Mouse (Mus musculus) stomach, embryonic 16.5 days (tissue): ENCODE data around the gene Apba2. TPM values are rescaled to one million over a fixed set of nuclear protein-coding genes. Genes with fewer than 3 reads are reported as not detected.

Experiments used
- ATAC-seq: fragments of 200-750 bp; cut with Nextera tagmentation; 2 replicates; pipeline ENCODE4 v1.8.0; 2017; ENCODE audit warnings: moderate number of reproducible peaks, moderate TSS enrichment; ENCODE audit not compliant: insufficient read depth, low FRiP score
- H3K27ac ChIP-seq: fragments of 300-500 bp; sonication (generic); 2 replicates; pipeline ENCODE4 v1.5.1; 2014; ENCODE audit warnings: low read length
- H3K27me3 ChIP-seq: fragments of 300-500 bp; sonication (generic); 2 replicates; pipeline ENCODE4 v1.6.1; 2014; ENCODE audit warnings: low read length, control low read depth, mixed read lengths; ENCODE audit not compliant: control insufficient read depth, insufficient read depth
- H3K36me3 ChIP-seq: fragments of 300-500 bp; sonication (generic); 2 replicates; pipeline ENCODE4 v1.6.1; 2014; ENCODE audit warnings: low read length; ENCODE audit not compliant: control insufficient read depth, insufficient read depth
- H3K4me1 ChIP-seq: fragments of 300-500 bp; sonication (generic); 2 replicates; pipeline ENCODE4 v1.6.1; 2014; ENCODE audit warnings: low read length, control low read depth, mixed read lengths; ENCODE audit not compliant: control insufficient read depth, insufficient read depth
- H3K4me2 ChIP-seq: fragments of 300-500 bp; sonication (generic); 2 replicates; pipeline ENCODE4 v1.6.1; 2014; ENCODE audit warnings: low read depth, low read length, mixed read lengths
- H3K4me3 ChIP-seq: fragments of 300-500 bp; sonication (generic); replicated peaks from 2 replicates; pipeline ENCODE4 v1.5.1; 2014; ENCODE audit warnings: mild to moderate bottlenecking, low read length
- H3K9ac ChIP-seq: fragments of 300-500 bp; sonication (generic); 2 replicates; pipeline ENCODE4 v1.6.1; 2014; ENCODE audit warnings: low read length
- H3K9me3 ChIP-seq: fragments of 300-500 bp; sonication (generic); replicated peaks from 2 replicates; pipeline ENCODE4 v1.6.1; 2016; ENCODE audit warnings: low read length, control low read depth; ENCODE audit not compliant: control insufficient read depth
- WGBS: fragments of 180-500 bp; shearing (Covaris S2); extraction: QIAGEN DNeasy Blood & Tissue Kit; methylation state at CpG from one replicate; pipeline ENCODE4 v1.1.7; 2014; 5-methylcytosine and 5-hydroxymethylcytosine counted together
- polyA plus RNA-seq: library from polyadenylated mRNA; unstranded; fragments of >200 nt; fragmentation: Nextera tagmentation; extraction: Ambion mirVana; gene quantifications from 2 replicates; pipeline ENCODE4 v1.2.1, GENCODE M21; 2015

Apba2 gene
- polyA plus RNA-seq, 1 experiment from 2014 or later, result 6.7 TPM

DNA sequence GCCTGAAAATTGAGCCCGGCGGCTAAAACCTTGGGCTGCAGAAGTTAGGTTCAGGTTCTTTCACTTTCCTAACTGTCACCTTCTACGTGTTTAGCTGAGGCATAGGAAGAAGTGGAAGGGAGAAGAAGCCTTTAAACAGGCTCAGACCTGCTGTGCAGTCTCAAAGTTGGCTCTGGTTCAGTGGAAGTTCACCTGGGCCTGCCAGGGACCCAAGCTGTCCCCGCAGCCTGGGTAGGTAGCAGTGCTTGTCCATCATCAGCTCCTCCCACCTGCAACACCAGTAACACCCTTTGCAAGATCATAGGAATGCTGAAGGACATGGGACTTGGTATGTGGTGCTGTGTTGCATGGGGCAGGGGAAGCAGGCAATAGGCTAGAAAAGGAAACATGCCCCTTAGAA lies 17.6 kb downstream of the Apba2 start:
- H3K27ac ChIP-seq, result no peak overlapping the region
- no peaks in the 10 kb centered on the region for H3K36me3 ChIP-seq
- H3K4me3 ChIP-seq, result no peak overlapping the region
- no peaks in the 10 kb centered on the region for H3K27me3 ChIP-seq
- no peak overlapping the region for H3K9ac ChIP-seq
- no peaks in the 10 kb centered on the region for H3K9me3 ChIP-seq
- WGBS, result 60% methylated on average over 4 of the region's 4 CpGs
- H3K4me1 ChIP-seq, result no peaks in the 10 kb centered on the region
- no peak for ATAC-seq
- no peak overlapping the region for H3K4me2 ChIP-seq

- Histone ChIP-seq H3K36me3 (no peaks in the 10 kb centered on the region), H3K9ac (no peak overlapping the region), H3K4me2 (no peak overlapping the region), H3K4me1 (no peaks in the 10 kb centered on the region), H3K27ac (no peak overlapping the region), H3K27me3 (no peaks in the 10 kb centered on the region), H3K4me3 (no peak overlapping the region), H3K9me3 (no peaks in the 10 kb centered on the region)
- no peak for ATAC-seq
- 66% methylated on average over 5 of the region's 5 CpGs for WGBS
Measured at GRCm38 (mm10) chr7:64519521-64519920, 18.0 kb downstream of the Apba2 start.

DNA sequence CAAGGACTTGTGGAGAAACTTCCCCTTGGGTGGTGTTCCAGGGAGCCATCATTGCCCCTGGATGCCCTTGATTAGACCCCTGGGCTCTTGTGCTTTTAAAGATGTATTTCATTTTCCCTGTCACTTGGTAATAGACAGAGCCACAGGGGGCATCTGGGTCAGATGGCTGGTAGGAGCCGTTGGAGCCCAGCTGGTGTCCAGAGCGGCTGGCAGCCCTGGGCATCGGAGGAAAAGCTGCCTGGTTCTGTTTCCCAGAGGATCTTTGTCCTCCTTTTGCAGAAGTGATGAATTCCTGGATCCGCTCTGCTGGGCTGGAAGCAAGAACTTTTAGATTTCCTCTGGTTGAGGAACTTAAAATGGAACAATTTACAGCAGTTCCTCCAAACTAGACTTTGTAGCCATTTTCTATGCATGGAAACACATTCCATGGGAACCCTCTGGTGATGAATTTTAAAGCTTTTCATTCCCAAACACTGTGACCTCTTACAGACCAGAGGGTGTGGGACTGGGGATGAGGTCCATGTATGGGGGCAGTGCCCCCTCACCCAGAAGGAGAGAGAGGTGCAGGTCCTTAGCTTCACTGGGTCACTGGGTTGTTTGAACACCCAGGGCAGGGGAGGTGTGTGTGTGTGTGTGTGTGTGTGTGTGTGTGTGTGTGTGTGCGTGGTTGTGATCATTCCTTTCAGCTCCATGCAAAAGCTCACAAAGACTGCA lies 20.3 kb downstream of the Apba2 start:
- ATAC-seq, result no peak
- H3K4me3 ChIP-seq, result no peak overlapping the region
- H3K9ac ChIP-seq, result no peak overlapping the region
- no peak overlapping the region for H3K4me2 ChIP-seq
- 78% methylated on average over 5 of the region's 5 CpGs for WGBS
- no peaks in the 10 kb centered on the region for H3K27me3 ChIP-seq
- no peaks in the 10 kb centered on the region for H3K36me3 ChIP-seq
- H3K4me1 ChIP-seq, result no peaks in the 10 kb centered on the region
- H3K9me3 ChIP-seq, result no peaks in the 10 kb centered on the region
- no peak overlapping the region for H3K27ac ChIP-seq

DNA sequence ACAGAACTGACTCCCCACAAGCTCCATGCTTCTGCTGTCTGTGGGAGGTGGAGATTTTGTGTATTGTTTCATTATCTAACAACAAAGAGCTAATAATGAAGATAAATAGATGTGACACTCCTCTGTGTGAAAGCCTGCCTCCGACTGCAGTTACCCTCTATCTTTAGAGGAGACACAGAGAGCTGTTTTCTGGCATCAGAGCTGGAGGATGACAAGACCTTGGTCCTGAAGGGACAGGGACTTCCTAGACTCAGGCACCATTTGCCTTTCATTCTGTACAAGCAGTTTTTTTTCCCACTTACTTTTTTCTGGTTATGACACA lies 20.9 kb downstream of the Apba2 start:
- no peak overlapping the region for H3K4me3 ChIP-seq
- ATAC-seq, result no peak
- WGBS, result 13% methylated on average over 1 of the region's 1 CpGs
- no peak overlapping the region for H3K27ac ChIP-seq
- no peaks in the 10 kb centered on the region for H3K36me3 ChIP-seq
- no peak overlapping the region for H3K4me2 ChIP-seq
- H3K9me3 ChIP-seq, result no peaks in the 10 kb centered on the region
- H3K27me3 ChIP-seq, result no peaks in the 10 kb centered on the region
- H3K9ac ChIP-seq, result no peak overlapping the region
- H3K4me1 ChIP-seq, result no peaks in the 10 kb centered on the region

DNA sequence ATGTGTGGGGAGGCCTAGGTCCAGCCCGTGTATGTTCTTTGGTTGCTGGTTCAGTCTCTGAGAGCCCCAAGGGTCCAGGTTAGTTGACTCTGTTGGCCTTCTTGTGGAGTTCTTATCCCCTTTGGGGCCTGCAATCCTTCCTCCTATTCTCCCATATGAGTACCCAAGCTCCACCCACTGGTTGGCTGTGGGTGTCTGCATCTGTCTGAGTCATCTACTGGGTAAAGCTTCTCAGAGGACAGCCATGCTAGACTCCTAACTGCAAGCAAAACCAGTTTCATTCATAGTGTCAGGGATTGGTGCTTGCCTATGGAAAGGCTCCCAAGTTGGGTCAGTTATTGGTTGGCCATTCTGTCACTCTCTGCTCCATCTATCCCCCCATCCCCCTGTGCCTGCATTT lies 29.8 kb downstream of the Apba2 start:
- ATAC-seq, result no peak
- H3K27me3 ChIP-seq, result no peaks in the 10 kb centered on the region
- no peaks in the 10 kb centered on the region for H3K9me3 ChIP-seq
- H3K4me1 ChIP-seq, result no peaks in the 10 kb centered on the region
- H3K4me2 ChIP-seq, result no peak overlapping the region
- H3K27ac ChIP-seq, result no peak overlapping the region
- H3K9ac ChIP-seq, result no peak overlapping the region
- WGBS, result 100% methylated on average over 1 of the region's 1 CpGs
- H3K4me3 ChIP-seq, result no peak overlapping the region
- no peaks in the 10 kb centered on the region for H3K36me3 ChIP-seq

DNA sequence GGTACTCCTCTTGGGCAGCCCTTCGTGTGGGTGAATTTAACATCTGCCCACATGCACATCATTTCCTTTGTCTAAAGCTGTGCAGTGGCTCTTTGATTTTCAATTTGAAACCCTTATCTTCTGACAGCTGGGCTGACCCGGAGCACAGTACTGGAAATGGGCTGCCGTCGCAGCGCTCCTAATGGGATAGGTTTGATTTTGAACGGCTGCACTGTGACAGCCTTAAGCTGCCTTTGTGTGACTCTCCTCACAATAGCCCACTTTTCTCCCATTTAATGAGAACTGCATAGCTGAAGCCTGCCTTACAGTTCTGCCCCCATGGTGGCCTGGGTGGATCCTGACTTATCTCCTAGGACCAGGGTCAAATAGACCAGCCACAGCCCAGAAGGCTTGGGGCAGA lies 31.9 kb downstream of the Apba2 start:
- no peak overlapping the region for H3K4me3 ChIP-seq
- no peak overlapping the region for H3K27ac ChIP-seq
- 50% methylated on average over 6 of the region's 6 CpGs for WGBS
- no peak overlapping the region for H3K4me2 ChIP-seq
- ATAC-seq, result no peak
- no peak overlapping the region for H3K9ac ChIP-seq
- no peaks in the 10 kb centered on the region for H3K27me3 ChIP-seq
- H3K9me3 ChIP-seq, result no peaks in the 10 kb centered on the region
- no peaks in the 10 kb centered on the region for H3K4me1 ChIP-seq
- no peaks in the 10 kb centered on the region for H3K36me3 ChIP-seq

DNA sequence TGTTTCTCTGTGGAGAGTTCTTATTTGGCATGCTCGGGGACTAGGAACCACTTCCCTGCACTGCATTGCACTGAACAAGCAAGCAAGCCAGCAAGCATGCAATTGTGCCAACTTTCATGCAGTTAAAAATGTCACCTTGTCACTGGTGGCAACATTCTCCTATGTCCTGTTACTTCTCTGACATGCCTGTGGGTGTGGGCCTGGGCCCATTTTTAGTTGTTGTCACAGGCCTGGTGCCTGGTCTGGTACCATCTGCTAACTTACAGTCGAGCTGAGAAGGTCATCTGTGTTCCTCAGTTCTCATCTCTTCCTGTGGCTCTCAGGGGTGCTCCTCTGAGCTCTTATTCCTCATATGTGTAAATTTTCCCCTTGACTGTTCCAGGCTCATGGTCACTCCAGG lies 33.8 kb downstream of the Apba2 start:
- H3K4me2 ChIP-seq, result no peak overlapping the region
- ATAC-seq, result no peak
- H3K27me3 ChIP-seq, result no peaks in the 10 kb centered on the region; the same call in 1 of the 2 replicates
- H3K9ac ChIP-seq, result no peak overlapping the region
- no peaks in the 10 kb centered on the region for H3K4me1 ChIP-seq
- H3K4me3 ChIP-seq, result no peak overlapping the region
- no peaks in the 10 kb centered on the region for H3K9me3 ChIP-seq
- H3K36me3 ChIP-seq, result no peaks in the 10 kb centered on the region
- 73% methylated on average over 2 of the region's 2 CpGs for WGBS
- H3K27ac ChIP-seq, result no peak overlapping the region

GRCm38 (mm10) chr7:64539450-64540148 lies 38.1 kb downstream of the Apba2 start:
- Histone ChIP-seq H3K9ac (no peak overlapping the region), H3K36me3 (no peaks in the 10 kb centered on the region), H3K9me3 (no peaks in the 10 kb centered on the region), H3K4me1 (no peaks in the 10 kb centered on the region), H3K27ac (no peak overlapping the region), H3K4me3 (no peak overlapping the region), H3K4me2 (no peak overlapping the region), H3K27me3 (no peaks in the 10 kb centered on the region; the same call in 1 of the 2 replicates)
- WGBS, result 54% methylated on average over 10 of the region's 10 CpGs
- no peak for ATAC-seq

DNA sequence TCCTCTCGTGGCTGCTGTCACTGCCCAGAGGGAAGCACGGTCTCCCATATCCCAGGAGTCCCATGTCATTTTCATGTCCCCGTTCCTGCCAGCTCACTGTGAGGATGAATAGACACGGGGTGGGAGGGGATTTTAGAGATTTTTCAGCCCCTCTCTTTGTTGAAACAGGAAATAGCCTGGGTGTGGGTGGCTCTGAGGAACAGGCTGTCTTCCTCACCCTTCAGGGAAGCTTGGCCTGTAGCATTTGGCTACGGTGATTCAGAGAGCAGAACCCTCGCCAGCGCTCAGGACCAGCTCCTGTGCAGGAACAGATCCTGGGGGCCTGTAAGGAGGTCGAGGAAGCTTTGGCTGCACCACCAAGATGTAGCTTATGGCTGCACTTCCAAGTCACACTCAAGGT lies 45.3 kb downstream of the Apba2 start:
- ATAC-seq, result no peak
- 70% methylated on average over 8 of the region's 8 CpGs for WGBS
- no peak overlapping the region for H3K4me2 ChIP-seq

More for the DNA sequence above, 45.3 kb downstream of the Apba2 start:
- Histone ChIP-seq H3K4me1 (no peaks in the 10 kb centered on the region), H3K4me3 (no peak overlapping the region), H3K9me3 (no peaks in the 10 kb centered on the region), H3K36me3 (no peaks in the 10 kb centered on the region), H3K9ac (no peak overlapping the region), H3K27ac (no peak overlapping the region), H3K27me3 (no peaks in the 10 kb centered on the region)
